ENCODE assay signal across 36 mouse cellular contexts in genomic region chr2:34909719-34910118, GRCm38 (mm10). TPM values are rescaled to one million over a fixed set of nuclear protein-coding genes. Genes with fewer than 3 reads are reported as not detected.
"Had no signal": no experiment of that assay in that cellular context is flagged by ENCODE, and none has a peak within 500 bp of the region (broad histone marks: within the 10 kb centered on the region; RNA-seq: fewer than 3 reads in every experiment).

No protein-coding gene starts in this region.

- H3K9ac ChIP-seq: limb, embryonic 12.5 days; limb, embryonic 13.5 days; limb, embryonic 15.5 days; liver, embryonic 12.5 days; liver, embryonic 13.5 days; liver, embryonic 14.5 days; liver, embryonic 15.5 days; liver, postnatal 0 days; lung, embryonic 14.5 days; lung, embryonic 15.5 days; midbrain, embryonic 12.5 days; midbrain, embryonic 13.5 days; midbrain, embryonic 15.5 days had no signal

- DNase-seq: left cerebral cortex, postnatal 4 days; liver; liver, embryonic 13.5 days; liver, postnatal 0 days; lung, adult 18-20 months; lung, adult 2 months; lung, embryonic 14.5 days; lung, postnatal 10 days; lung, postnatal 14 days; lung, postnatal 36 days had no signal

- H3K4me2 ChIP-seq: limb, embryonic 12.5 days; limb, embryonic 13.5 days; limb, embryonic 15.5 days; liver, embryonic 11.5 days; liver, embryonic 12.5 days; liver, embryonic 13.5 days; liver, embryonic 15.5 days; lung, embryonic 14.5 days; lung, embryonic 15.5 days; midbrain, embryonic 12.5 days; midbrain, embryonic 13.5 days; midbrain, embryonic 15.5 days had no signal

- H3K9me3 ChIP-seq: limb, embryonic 10.5 days; limb, embryonic 12.5 days; limb, embryonic 13.5 days; limb, embryonic 15.5 days; liver, embryonic 12.5 days; liver, embryonic 13.5 days; liver, embryonic 15.5 days; lung, embryonic 15.5 days; megakaryocyte, embryonic 14.5 days; midbrain, embryonic 10.5 days; midbrain, embryonic 12.5 days; midbrain, embryonic 13.5 days; midbrain, embryonic 15.5 days had no signal

- H3K36me3 ChIP-seq: limb, embryonic 10.5 days; limb, embryonic 12.5 days; limb, embryonic 13.5 days; lung, embryonic 15.5 days; midbrain, embryonic 10.5 days; midbrain, embryonic 12.5 days; midbrain, embryonic 13.5 days; midbrain, embryonic 15.5 days had no signal

- H3K27ac ChIP-seq: left cerebral cortex, adult 2 months; limb, embryonic 10.5 days; limb, embryonic 12.5 days; limb, embryonic 13.5 days; limb, embryonic 15.5 days; liver, embryonic 12.5 days; liver, embryonic 13.5 days; liver, embryonic 14.5 days; liver, embryonic 15.5 days; lung, embryonic 15.5 days; macrophage; midbrain, embryonic 10.5 days; midbrain, embryonic 12.5 days; midbrain, embryonic 13.5 days; midbrain, embryonic 15.5 days had no signal

- H3K4me3 ChIP-seq: left cerebral cortex, adult 2 months; limb, embryonic 10.5 days; limb, embryonic 12.5 days; limb, embryonic 13.5 days; limb, embryonic 15.5 days; liver, embryonic 12.5 days; liver, embryonic 13.5 days; liver, embryonic 15.5 days; lung, embryonic 15.5 days; megakaryocyte, embryonic 14.5 days; midbrain, embryonic 10.5 days; midbrain, embryonic 12.5 days; midbrain, embryonic 13.5 days; midbrain, embryonic 15.5 days; myocyte had no signal

- ATAC-seq: liver, embryonic 12.5 days; liver, postnatal 0 days; lung, postnatal 0 days; midbrain, embryonic 13.5 days; midbrain, embryonic 15.5 days; midbrain, embryonic 16.5 days had no signal

RNA-seq across cellular contexts. Expression of gene Cutal, which starts 35.5 kb away (rescaled TPM):
- total RNA-seq: megakaryocyte progenitor cell, adult 5-6 weeks; megakaryocyte, adult 5-6 weeks; megakaryocyte-erythroid progenitor cell, adult 5-6 weeks; midbrain, postnatal 0 days; monocyte, adult 5-6 weeks had no signal
- polyA plus RNA-seq: limb, embryonic 11.5 days; macrophage; myocyte; neural tube, embryonic 11.5 days had no signal

RNA-seq across cellular contexts. Expression of gene Traf1, which starts 51.9 kb away (rescaled TPM):
- polyA plus RNA-seq: limb, embryonic 10.5 days; neural tube, embryonic 11.5 days had no signal
